Mouse (Mus musculus) C2C12 (cell line): ENCODE data around the gene Naaladl2.

ENCODE experiments used
- CEBPB ChIP-seq: IDR thresholded peaks from one replicate; pipeline ENCODE4 v1.6.1; 2011; ENCODE audit warnings: low read depth, mild to moderate bottlenecking, control low read depth, moderate library complexity
- CTCF ChIP-seq: IDR thresholded peaks from one replicate; pipeline ENCODE4 v1.5.1; 2011; ENCODE audit not compliant: control insufficient read depth, insufficient read depth, insufficient read length
- FOSL1 ChIP-seq: IDR thresholded peaks from one replicate; pipeline ENCODE4 v1.8.0; 2011; ENCODE audit warnings: mild to moderate bottlenecking, low read length; ENCODE audit not compliant: poor library complexity, insufficient read depth, severe bottlenecking
- MAX ChIP-seq: IDR thresholded peaks from one replicate; pipeline ENCODE4 v1.6.1; 2011; ENCODE audit warnings: mild to moderate bottlenecking, control low read depth
- MYOD1 ChIP-seq: IDR thresholded peaks from one replicate; pipeline ENCODE4 v1.6.1; 2011; ENCODE audit warnings: low read depth; ENCODE audit not compliant: control insufficient read depth, insufficient read length
- MYOG ChIP-seq: IDR thresholded peaks from one replicate; pipeline ENCODE4 v1.6.1; 2011; ENCODE audit not compliant: control insufficient read depth, insufficient read length; ENCODE audit errors: extremely low read depth
- USF1 ChIP-seq: IDR thresholded peaks from one replicate; pipeline ENCODE4 v1.6.1; 2011; ENCODE audit warnings: low read depth, mild to moderate bottlenecking, control low read depth, moderate library complexity

- TF ChIP-seq CTCF (no peak), MYOG (no peak), CEBPB (no peak), FOSL1 (no peak), USF1 (no peak), MAX (no peak), MYOD1 (no peak)
These were observed 91.1 kb downstream of the Naaladl2 start for GRCm38 (mm10) chr3:25052975-25053374.
